Mouse (Mus musculus) 3134 (cell line): Measurements from ENCODE around the gene Tnfrsf1a.

Experiments used
- DNase-seq: peaks from one replicate; pipeline ENCODE4 v3.0.0-alpha.2; 2011; ENCODE audit warnings: low spot score; ENCODE audit not compliant: insufficient read length; ENCODE audit errors: extremely low read depth

The Tnfrsf1a gene

GRCm38 (mm10) chr6:125380372-125381360 lies 31.5 kb downstream of the Tnfrsf1a start, which contains the start of gene Plekhg6:
TSS of gene Plekhg6 (minus strand) at chr6:125380793.
- no peak for DNase-seq

GRCm38 (mm10) chr6:125382024-125382423 lies 32.9 kb downstream of the Tnfrsf1a start:
- no peak for DNase-seq

GRCm38 (mm10) chr6:125385066-125385974 lies 36.2 kb downstream of the Tnfrsf1a start:
- DNase-seq: no peak

GRCm38 (mm10) chr6:125386080-125386479 lies 36.9 kb downstream of the Tnfrsf1a start:
- no peak for DNase-seq

- no peak for DNase-seq
Measured at GRCm38 (mm10) chr6:125389853-125390252, 40.7 kb downstream of the Tnfrsf1a start.

GRCm38 (mm10) chr6:125405461-125406382 lies 56.6 kb downstream of the Tnfrsf1a start:
- no peak for DNase-seq

GRCm38 (mm10) chr6:125407224-125407623 lies 58.1 kb downstream of the Tnfrsf1a start:
- DNase-seq: peak; percentile 70

GRCm38 (mm10) chr6:125407657-125408056 lies 58.5 kb downstream of the Tnfrsf1a start:
- no peak for DNase-seq

- no peak for DNase-seq
Measured at GRCm38 (mm10) chr6:125410551-125410950, 61.4 kb downstream of the Tnfrsf1a start.

GRCm38 (mm10) chr6:125410995-125411547 lies 61.9 kb downstream of the Tnfrsf1a start:
- DNase-seq: peak; percentile 49

- no peak for DNase-seq
Measured at GRCm38 (mm10) chr6:125411661-125412060, 62.5 kb downstream of the Tnfrsf1a start.
